Mouse (Mus musculus): Measurements from ENCODE around the gene Arid3c.

Arid3c gene

DNA sequence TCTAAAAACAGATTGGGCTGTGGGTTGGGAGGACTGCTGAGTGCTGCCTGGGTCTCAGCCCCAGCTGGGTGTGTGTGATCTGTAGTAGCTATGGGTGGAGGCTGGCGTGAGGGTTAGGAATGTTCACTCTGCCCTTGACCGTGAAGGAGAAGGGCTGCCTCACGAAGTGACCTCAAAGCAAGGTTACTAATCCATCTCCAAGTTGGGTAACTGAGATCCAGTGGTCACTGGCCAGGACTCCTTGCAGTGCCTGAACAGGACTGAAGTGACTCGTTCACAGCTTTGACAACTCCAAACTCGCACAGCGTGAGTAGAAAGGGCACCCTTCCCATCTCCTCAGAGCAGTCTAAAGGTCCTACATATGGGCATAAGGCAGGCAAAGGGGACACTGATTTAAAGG lies 52.1 kb downstream of the Arid3c start:
- no peak for DNase-seq (ENCODE audit: low read depth in 1 of 2, low spot score in 2 of 2)

DNA sequence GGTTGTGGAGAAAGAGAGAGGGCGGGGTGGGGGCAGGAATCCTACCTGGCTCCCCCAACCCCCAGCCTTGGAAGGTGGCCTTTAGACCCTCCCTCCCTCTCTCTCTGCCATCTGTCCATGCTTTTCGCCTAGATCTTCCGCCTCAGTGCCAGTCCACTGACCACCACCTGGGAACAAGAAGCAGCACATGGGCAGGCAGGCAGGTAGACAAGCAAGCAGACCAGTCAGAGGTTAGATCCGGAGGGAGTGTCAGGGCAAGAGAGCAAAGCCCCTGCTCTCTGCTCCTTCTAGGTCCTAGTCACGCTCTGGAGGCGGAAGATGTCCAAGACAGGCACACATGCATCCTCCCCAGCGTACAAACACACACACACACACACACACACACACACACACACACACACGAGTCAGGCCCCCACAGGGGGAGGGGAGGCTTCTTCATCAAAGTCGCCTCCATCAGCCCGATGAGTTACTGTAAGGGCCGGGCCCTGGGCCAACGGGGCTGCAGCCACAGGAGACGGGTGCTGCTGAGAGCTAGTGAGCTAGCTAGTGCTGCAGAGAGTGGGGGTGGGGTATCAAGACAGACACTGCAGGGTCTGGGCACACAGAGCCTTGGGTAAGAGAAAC lies 53.8 kb downstream of the Arid3c start:
- no peak for DNase-seq (ENCODE audit: low read depth in 1 of 2, low spot score in 2 of 2)

DNA sequence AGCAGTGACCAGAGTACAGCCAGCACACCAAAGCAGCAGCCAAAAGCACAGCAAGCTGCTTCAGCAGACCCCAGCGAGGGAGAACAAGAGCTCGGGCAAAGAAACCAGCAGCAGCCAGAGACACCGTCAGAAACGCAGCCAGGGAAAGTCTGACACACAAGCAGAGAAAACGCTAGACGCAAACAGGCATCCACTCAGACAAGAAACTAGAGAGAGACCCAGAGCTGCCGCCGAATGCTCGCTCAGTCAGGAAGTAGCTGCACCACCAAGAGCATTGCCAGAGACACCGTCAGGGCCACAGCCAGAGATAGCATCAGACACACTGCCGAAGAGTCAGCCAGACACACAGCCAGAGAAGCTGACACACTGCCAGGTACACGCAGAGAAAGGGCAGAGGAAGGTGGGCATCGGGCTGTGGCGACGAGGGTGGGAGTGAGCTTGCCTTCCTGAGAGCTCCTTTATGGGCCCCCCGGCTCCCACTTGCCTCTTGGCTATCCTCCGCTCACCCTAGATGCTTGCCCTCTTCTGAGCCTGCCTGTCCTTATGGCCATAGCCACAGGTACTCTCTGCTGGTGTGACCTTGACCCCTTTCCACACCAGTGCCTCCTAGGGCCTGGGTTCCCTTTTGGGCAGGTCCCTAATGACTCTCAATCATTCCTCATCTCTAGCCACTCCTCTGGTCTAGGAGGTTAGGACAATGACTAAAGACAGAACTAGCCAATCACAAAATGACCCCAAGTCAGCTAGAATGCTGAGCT lies 54.5 kb downstream of the Arid3c start:
- no peak for DNase-seq (ENCODE audit: low read depth in 1 of 2, low spot score in 2 of 2)

Data from monocyte, adult 2 months (primary cell).